ENCODE assay signal across 8 mouse cellular contexts in the genomic region with DNA sequence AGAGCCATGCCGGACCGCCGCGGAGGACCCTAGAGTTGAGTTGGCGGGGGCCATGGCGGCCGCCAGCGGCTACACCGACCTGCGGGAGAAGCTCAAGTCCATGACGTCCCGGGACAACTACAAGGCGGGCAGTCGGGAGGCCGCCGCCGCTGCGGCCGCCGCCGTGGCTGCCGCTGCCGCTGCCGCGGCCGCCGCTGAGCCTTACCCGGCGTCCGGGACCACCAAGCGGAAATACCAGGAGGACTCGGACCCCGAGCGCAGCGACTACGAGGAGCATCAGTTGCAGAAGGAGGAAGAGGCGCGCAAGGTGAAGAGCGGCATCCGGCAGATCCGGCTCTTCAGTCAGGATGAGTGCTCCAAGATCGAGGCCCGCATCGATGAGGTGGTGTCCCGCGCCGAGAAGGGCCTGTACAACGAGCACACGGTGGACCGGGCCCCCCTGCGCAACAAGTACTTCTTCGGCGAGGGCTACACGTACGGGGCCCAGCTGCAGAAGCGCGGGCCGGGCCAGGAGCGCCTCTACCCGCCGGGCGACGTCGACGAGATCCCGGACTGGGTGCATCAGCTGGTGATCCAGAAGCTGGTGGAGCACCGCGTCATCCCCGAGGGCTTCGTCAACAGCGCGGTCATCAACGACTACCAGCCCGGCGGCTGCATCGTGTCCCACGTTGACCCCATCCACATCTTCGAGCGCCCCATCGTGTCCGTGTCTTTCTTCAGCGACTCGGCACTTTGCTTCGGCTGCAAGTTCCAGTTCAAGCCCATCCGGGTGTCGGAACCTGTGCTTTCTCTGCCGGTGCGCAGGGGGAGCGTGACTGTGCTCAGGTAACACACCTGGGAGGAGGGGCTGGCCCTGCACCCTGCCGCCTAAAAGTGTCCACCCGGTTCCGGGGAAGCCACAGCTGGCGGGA. TPM values are rescaled to one million over a fixed set of nuclear protein-coding genes. Genes with fewer than 3 reads are reported as not detected.
DNase-seq lines count a peak whose midpoint lies in the region; ATAC-seq lines count a peak whose summit lies in the region.

No protein-coding gene starts in this region.

- H3K27me3 ChIP-seq in forebrain, embryonic 11.5 days (ENCODE audit: control insufficient read depth, insufficient read depth, low read length): no peaks in the 10 kb centered on the region
- no peaks in the 10 kb centered on the region for H3K27me3 ChIP-seq in hindbrain, embryonic 13.5 days

- peaks cover 57% of the 10 kb centered on the region for H3K79me2 ChIP-seq in macrophage (ENCODE audit: inconsistent target)

- peak overlapping the region; percentile 100 for H3K27ac ChIP-seq in forebrain, embryonic 11.5 days (ENCODE audit: low read depth, low read length)
- peak overlapping the region; percentile 99 for H3K27ac ChIP-seq in hindbrain, embryonic 13.5 days
- H3K27ac ChIP-seq in macrophage: peak overlapping the region; percentile 68

- H3K4me3 ChIP-seq in forebrain, embryonic 11.5 days (ENCODE audit: low read depth, low read length): peak overlapping the region; percentile 98
- H3K4me3 ChIP-seq in hindbrain, embryonic 13.5 days: peak overlapping the region; percentile 96
- peak overlapping the region; percentile 79 for H3K4me3 ChIP-seq in macrophage (ENCODE audit: inconsistent target)

- no peaks in the 10 kb centered on the region for H3K9me3 ChIP-seq in forebrain, embryonic 11.5 days (ENCODE audit: control insufficient read depth, low read length)
- H3K9me3 ChIP-seq in hindbrain, embryonic 13.5 days: no peaks in the 10 kb centered on the region

- peaks cover 22% of the 10 kb centered on the region for H3K4me1 ChIP-seq in forebrain, embryonic 11.5 days (replicated peaks; ENCODE audit: control insufficient read depth, insufficient read depth, low read length)
- peaks cover 57% of the 10 kb centered on the region for H3K4me1 ChIP-seq in hindbrain, embryonic 13.5 days (replicated peaks)

- under 1% methylated on average over 93 of the region's 93 CpGs for WGBS in forebrain, embryonic 11.5 days
- WGBS in hindbrain, embryonic 13.5 days: under 1% methylated on average over 93 of the region's 93 CpGs
- 1% methylated on average over 91 of the region's 93 CpGs for WGBS in macrophage (ENCODE audit: missing documents)

- H3K9ac ChIP-seq in forebrain, embryonic 11.5 days (ENCODE audit: low read length): peak overlapping the region; percentile 92
- peak overlapping the region; percentile 92 for H3K9ac ChIP-seq in hindbrain, embryonic 13.5 days

- peak overlapping the region; percentile 98 for H3K4me2 ChIP-seq in forebrain, embryonic 11.5 days (ENCODE audit: low read depth, low read length, severe bottlenecking)
- H3K4me2 ChIP-seq in hindbrain, embryonic 13.5 days: peak overlapping the region; percentile 100

- peak; percentile 24 for DNase-seq in MEL-GATA-1-ER (ENCODE audit: extremely low read depth, low read depth)
- DNase-seq in c-Kit-positive CD71-positive TER-119-negative erythroid progenitor cells, embryonic 14.5 days (ENCODE audit: low read depth): peak; percentile 19
- DNase-seq in forebrain, embryonic 11.5 days (ENCODE audit: low spot score): peak; percentile 75
- peak; percentile 14 to 16 for DNase-seq in left cerebral cortex, adult 9 months (ENCODE audit: low spot score in 2 of 2)
- peak; percentile 33 for DNase-seq in right cerebral cortex, postnatal 14 days
- peak; percentile 31 for DNase-seq in urinary bladder, postnatal 14 days (ENCODE audit: low spot score)

- no peaks in the 10 kb centered on the region; the same call in 1 of the 2 replicates for H3K36me3 ChIP-seq in forebrain, embryonic 11.5 days (ENCODE audit: control insufficient read depth, insufficient read depth, low read length)
- H3K36me3 ChIP-seq in hindbrain, embryonic 13.5 days: peaks cover 2% of the 10 kb centered on the region; the same call in 1 of the 2 replicates
- no peaks in the 10 kb centered on the region for H3K36me3 ChIP-seq in macrophage (ENCODE audit: inconsistent target)

- ATAC-seq in forebrain, embryonic 11.5 days (replicated peaks; ENCODE audit: low FRiP score): no peak; the same call in 1 of the 2 replicates
- peak; percentile 1 for ATAC-seq in hindbrain, embryonic 13.5 days (ENCODE audit: low FRiP score)

RNA-seq across cellular contexts. Expression of a gene that starts 2.4 kb away (rescaled TPM):
- 38.0 and 41.2 TPM in 2 replicates for polyA plus RNA-seq in forebrain, embryonic 11.5 days (2014; fragmentation: Nextera tagmentation; extraction: Ambion mirVana)
- polyA plus RNA-seq in hindbrain, embryonic 13.5 days (2015; fragmentation: Nextera tagmentation; extraction: Ambion mirVana): 23.5 and 24.9 TPM in 2 replicates
- 100 to 1,000 TPM in 1 of 26 experiments, 10 to 100 TPM in 25; 12.3 to 142 (median 23.8) TPM for total RNA-seq in macrophage (2018; cell fraction: chromatin; rRNA removed)
- total RNA-seq in macrophage (2018; cell fraction: cytosol; rRNA removed): 100 to 1,000 TPM in 3 of 26 experiments, 10 to 100 TPM in 23; 55.5 to 122 (median 75.3) TPM
- 100 to 1,000 TPM in 3 of 26 experiments, 10 to 100 TPM in 23; 24.2 to 125 (median 59.2) TPM for total RNA-seq in macrophage (2018; cell fraction: nucleus; rRNA removed)
- 27.1 to 35.4 TPM (median 28.4 TPM) in 3 replicates for polyA plus RNA-seq in macrophage (2018)

Comparison
In these comparisons a context has a peak if more than half of its experiments do, and no peak if none do; other contexts are left out.
1. DNase-seq: peak in every context shown above with its lines; median percentile 75 in forebrain, embryonic 11.5 days; 33 in right cerebral cortex, postnatal 14 days; 31 in urinary bladder, postnatal 14 days; 24 in MEL-GATA-1-ER; 19 in c-Kit-positive CD71-positive TER-119-negative erythroid progenitor cells, embryonic 14.5 days; 15 in left cerebral cortex, adult 9 months.